Mouse (Mus musculus) C2C12 (cell line): Measurements from ENCODE around the gene Galnt7.
"Not testable (repeated sequence)": the region's sequence is repeated elsewhere in the genome, so short reads cannot be mapped to it uniquely, and the experiment has no call there.

Source experiments
- CEBPB ChIP-seq: IDR thresholded peaks from one replicate; pipeline ENCODE4 v1.6.1; 2011; ENCODE audit warnings: low read depth, mild to moderate bottlenecking, control low read depth, moderate library complexity
- CTCF ChIP-seq: IDR thresholded peaks from one replicate; pipeline ENCODE4 v1.5.1; 2011; ENCODE audit not compliant: control insufficient read depth, insufficient read depth, insufficient read length
- MAX ChIP-seq: IDR thresholded peaks from one replicate; pipeline ENCODE4 v1.6.1; 2011; ENCODE audit warnings: mild to moderate bottlenecking, control low read depth
- MYOG ChIP-seq: IDR thresholded peaks from one replicate; pipeline ENCODE4 v1.6.1; 2011; ENCODE audit not compliant: control insufficient read depth, insufficient read length; ENCODE audit errors: extremely low read depth

- not testable (repeated sequence) for TF ChIP-seq CTCF, MAX, CEBPB, MYOG
These were observed 139.6 kb downstream of the Galnt7 start for GRCm38 (mm10) chr8:57513178-57513661.
